Mouse (Mus musculus): ENCODE measurements around the gene Itga3. TPM values are rescaled to one million over a fixed set of nuclear protein-coding genes. Genes with fewer than 3 reads are reported as not detected.

Gene Itga3
- total RNA-seq (2012; rRNA removed) = not detected in 2 replicates
- not detected for polyA plus RNA-seq (2012; ENCODE audit: insufficient read depth in 1 of 2, insufficient read length in 2 of 2, low read depth in 1 of 2, low replicate concordance in 2 of 2, missing spikeins in 1 of 2)

DNA sequence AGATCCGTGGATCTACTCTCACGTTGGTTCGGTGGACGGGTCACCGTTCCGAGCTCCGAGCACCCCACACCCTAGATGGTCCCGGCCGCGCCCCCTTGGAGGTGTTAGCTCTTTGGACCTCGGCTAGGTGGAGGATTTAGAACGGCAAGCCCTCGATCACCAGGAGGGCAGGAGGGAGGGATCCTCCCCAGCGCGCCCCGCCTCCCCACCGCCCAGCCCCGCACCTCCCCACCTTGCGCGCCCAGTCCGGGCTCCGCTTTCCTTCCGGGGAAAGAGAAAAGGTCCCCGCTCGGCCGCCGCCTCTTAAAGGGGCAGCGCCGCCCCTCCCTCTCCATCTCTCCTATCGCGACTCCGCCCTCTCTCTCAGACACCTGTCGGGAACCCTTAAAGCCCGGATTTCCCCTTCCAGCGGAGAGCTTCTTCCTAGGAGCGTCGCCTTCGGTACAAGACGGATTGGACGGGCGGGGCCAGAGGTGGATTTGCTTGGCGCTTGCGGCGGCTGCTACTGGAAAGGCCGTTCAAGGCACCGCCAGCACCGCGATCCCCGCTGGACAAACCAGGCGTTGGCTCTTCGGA is at the start of gene Itga3:
TSS of gene Itga3 (minus strand) at position 266 of the 576 bp plus-strand sequence.
- H3K4me3 ChIP-seq (ENCODE audit: control insufficient read depth in 1 of 2, insufficient read depth in 1 of 2, low read depth in 2 of 2, low read length in 2 of 2) = no peak within 1 kb of the TSS
- no peak for TF ChIP-seq MAX (IDR thresholded peaks at IDR 0.05; ENCODE audit: low read length)
- no peak for TF ChIP-seq GABPA (IDR thresholded peaks at IDR 0.05; ENCODE audit: low read depth, low read length)
- no peak for TF ChIP-seq CHD1 (IDR thresholded peaks at IDR 0.05; ENCODE audit: low read depth, low read length)
- no peak for TF ChIP-seq POLR2AphosphoS2 (IDR thresholded peaks at IDR 0.05; ENCODE audit: low read length)
- TF ChIP-seq POLR2AphosphoS5 (IDR thresholded peaks at IDR 0.05; ENCODE audit: borderline replicate concordance, low read depth, low read length) = no peak
- no peak for TF ChIP-seq USF2 (IDR thresholded peaks at IDR 0.05; ENCODE audit: borderline replicate concordance in 1 of 2, insufficient read depth in 1 of 2, low read depth in 1 of 2, low read length in 2 of 2)
- no peak for TF ChIP-seq ZC3H11A (IDR thresholded peaks at IDR 0.05; ENCODE audit: low read depth, low read length)
- no peak for TF ChIP-seq NRF1 (IDR thresholded peaks at IDR 0.05; ENCODE audit: insufficient read depth, low read depth, low read length, poor library complexity, severe bottlenecking)
- H3K4me1 ChIP-seq (ENCODE audit: control insufficient read depth in 1 of 2, insufficient read depth in 2 of 2, low read length in 2 of 2) = no peaks in the 10 kb centered on the region
- no peak within 1 kb of the TSS for H3K27ac ChIP-seq (ENCODE audit: control insufficient read depth, low read depth, low read length)
- no peaks in the 10 kb centered on the region for H3K9me3 ChIP-seq (replicated peaks; ENCODE audit: insufficient read depth, low read length)
- no peaks in the 10 kb centered on the region for H3K36me3 ChIP-seq (ENCODE audit: control insufficient read depth in 1 of 2, insufficient read depth in 2 of 2, low read length in 2 of 2)
- DNase-seq (ENCODE audit: low read depth, low spot score) = no peak
- no peaks in the 10 kb centered on the region for H3K79me2 ChIP-seq (ENCODE audit: control insufficient read depth, insufficient read depth, low read length, poor library complexity)
- H3K9ac ChIP-seq (ENCODE audit: control insufficient read depth, low read depth, low read length, poor library complexity, severe bottlenecking) = no peak within 1 kb of the TSS
- peaks cover 2 to 8% of the 10 kb centered on the region in 2 experiments; a peak in 3 of 4 replicates for H3K27me3 ChIP-seq (ENCODE audit: control insufficient read depth in 1 of 2, insufficient read depth in 2 of 2, low read length in 2 of 2)

GRCm38 (mm10) chr11:95125366-95125948 is 48.9 kb upstream of the Itga3 start:
- H3K79me2 ChIP-seq (ENCODE audit: control insufficient read depth, insufficient read depth, low read length, poor library complexity) = no peaks in the 10 kb centered on the region
- no peak for DNase-seq (ENCODE audit: low read depth, low spot score)
- H3K9me3 ChIP-seq (replicated peaks; ENCODE audit: insufficient read depth, low read length) = no peaks in the 10 kb centered on the region
- no peaks in the 10 kb centered on the region for H3K36me3 ChIP-seq (ENCODE audit: control insufficient read depth in 1 of 2, insufficient read depth in 2 of 2, low read length in 2 of 2)
- TF ChIP-seq BHLHE40 (IDR thresholded peaks at IDR 0.05; ENCODE audit: borderline replicate concordance, low read depth, low read length) (no peak), POLR2AphosphoS2 (IDR thresholded peaks at IDR 0.05; ENCODE audit: low read length) (no peak), SMC3 (IDR thresholded peaks at IDR 0.05; ENCODE audit: low read depth, low read length) (no peak), POLR2AphosphoS5 (IDR thresholded peaks at IDR 0.05; ENCODE audit: borderline replicate concordance, low read depth, low read length) (no peak), ZC3H11A (IDR thresholded peaks at IDR 0.05; ENCODE audit: low read depth, low read length) (no peak), ZKSCAN1 (IDR thresholded peaks at IDR 0.05; ENCODE audit: low read depth, low read length) (no peak), NELFE (IDR thresholded peaks at IDR 0.05; ENCODE audit: low read depth, low read length) (no peak)
- no peak overlapping the region for H3K4me3 ChIP-seq (ENCODE audit: control insufficient read depth in 1 of 2, insufficient read depth in 1 of 2, low read depth in 2 of 2, low read length in 2 of 2)
- no peak overlapping the region for H3K9ac ChIP-seq (ENCODE audit: control insufficient read depth, low read depth, low read length, poor library complexity, severe bottlenecking)
- no peak overlapping the region for H3K27ac ChIP-seq (ENCODE audit: control insufficient read depth, low read depth, low read length)
- H3K27me3 ChIP-seq (ENCODE audit: control insufficient read depth in 1 of 2, insufficient read depth in 2 of 2, low read length in 2 of 2) = peaks cover 1 to 6% of the 10 kb centered on the region in 2 experiments; a peak in 2 of 4 replicates
- no peaks in the 10 kb centered on the region for H3K4me1 ChIP-seq (ENCODE audit: control insufficient read depth in 1 of 2, insufficient read depth in 2 of 2, low read length in 2 of 2)

Measured in MEL (cell line).